Mouse (Mus musculus): ENCODE data around the gene Pim3. TPM values are rescaled to one million over a fixed set of nuclear protein-coding genes. Genes with fewer than 3 reads are reported as not detected.

The Pim3 gene
- polyA plus RNA-seq, 1 experiment, result 68.3 TPM

DNA sequence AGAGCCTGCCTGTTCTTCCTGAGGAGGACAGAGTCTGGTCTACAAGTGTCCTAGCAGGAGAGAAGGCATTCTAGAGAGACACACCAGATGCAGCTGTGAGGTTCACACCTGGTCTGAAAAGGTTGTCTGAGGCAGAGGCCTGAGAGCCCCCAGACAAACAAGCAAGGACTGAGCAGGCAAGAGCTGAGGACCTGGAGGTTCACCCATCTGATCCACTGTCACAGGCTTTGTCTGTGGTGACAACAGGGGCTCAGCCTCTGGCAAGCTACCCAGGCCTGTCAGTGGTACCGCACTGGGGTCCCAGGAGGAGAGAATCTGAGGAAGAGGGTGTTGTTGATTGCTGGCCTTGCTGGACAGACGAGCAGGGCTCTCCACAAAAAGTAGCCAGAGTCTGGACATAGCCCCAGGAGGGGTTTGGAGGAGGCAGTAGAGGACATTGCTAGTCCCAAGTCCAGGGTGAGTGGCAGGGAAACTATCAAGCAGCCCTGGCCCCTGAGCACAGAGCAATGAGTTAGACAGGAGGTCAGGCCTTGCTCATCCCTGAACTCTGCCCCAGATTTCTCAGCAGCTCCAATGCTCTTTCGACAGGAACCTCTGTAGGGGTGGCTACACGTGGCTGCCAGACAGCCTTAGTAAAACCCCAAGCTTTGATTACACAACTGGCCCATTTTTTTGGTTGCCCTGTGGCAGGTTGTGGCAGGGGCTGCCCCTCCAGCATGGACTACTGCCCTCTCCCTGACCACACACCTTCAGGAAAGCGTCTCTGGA lies 8.6 kb downstream of the Pim3 start:
- Histone ChIP-seq H3K27me3 (ENCODE audit: control insufficient read depth, insufficient read depth, insufficient read length) (no peaks in the 10 kb centered on the region), H3K36me3 (ENCODE audit: control insufficient read depth, insufficient read depth) (peaks cover 14% of the 10 kb centered on the region), H3K4me3 (ENCODE audit: insufficient read depth, poor library complexity, severe bottlenecking) (no peak overlapping the region), H3K79me3 (ENCODE audit: low read depth) (peaks cover 1% of the 10 kb centered on the region), H3K79me2 (ENCODE audit: control insufficient read depth, insufficient read depth) (peaks cover 13% of the 10 kb centered on the region), H3ac (ENCODE audit: control insufficient read depth, insufficient read length, low read depth) (no peak overlapping the region)
- no peak for TF ChIP-seq CTCF (IDR thresholded peaks at IDR 0.05; ENCODE audit: control insufficient read depth, insufficient read depth, insufficient read length)
- TF ChIP-seq MYOD1 (IDR thresholded peaks at IDR 0.05; ENCODE audit: control insufficient read depth, insufficient read length, low read depth), result no peak
- TF ChIP-seq FOSL1 (IDR thresholded peaks at IDR 0.05; ENCODE audit: insufficient read depth, low read length, poor library complexity, severe bottlenecking), result no peak
- TF ChIP-seq MYOG (IDR thresholded peaks at IDR 0.05; ENCODE audit: control insufficient read depth, extremely low read depth, insufficient read length), result no peak
- no peak for TF ChIP-seq CEBPB (IDR thresholded peaks at IDR 0.05; ENCODE audit: low read depth)
- TF ChIP-seq MAX (IDR thresholded peaks at IDR 0.05), result no peak
- TF ChIP-seq USF1 (IDR thresholded peaks at IDR 0.05; ENCODE audit: low read depth), result no peak

DNA sequence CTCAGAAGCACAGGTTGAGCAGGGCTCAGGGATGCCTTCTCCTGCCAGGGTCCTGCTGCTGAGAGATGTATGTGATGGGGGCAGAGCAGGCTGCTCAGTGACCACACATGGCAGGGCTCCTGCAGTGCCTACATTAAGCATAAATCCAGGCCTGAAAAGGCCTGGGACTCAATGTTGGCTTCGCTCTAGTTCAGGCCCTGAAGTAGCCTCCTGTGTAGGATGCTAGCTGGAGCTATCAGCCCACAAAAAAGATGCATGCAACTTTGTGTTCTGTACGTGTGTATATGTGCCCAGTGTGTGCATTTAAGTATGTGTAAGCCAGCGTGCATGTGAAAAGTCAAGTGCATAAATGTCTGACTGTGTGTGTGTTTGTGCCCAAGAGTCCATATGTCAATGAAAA lies 12.1 kb downstream of the Pim3 start:
- H3K36me3 ChIP-seq (ENCODE audit: control insufficient read depth, insufficient read depth), result no peaks in the 10 kb centered on the region
- no peak overlapping the region for H3ac ChIP-seq (ENCODE audit: control insufficient read depth, insufficient read length, low read depth)
- no peaks in the 10 kb centered on the region for H3K79me3 ChIP-seq (ENCODE audit: low read depth)
- H3K79me2 ChIP-seq (ENCODE audit: control insufficient read depth, insufficient read depth), result no peaks in the 10 kb centered on the region
- no peak overlapping the region for H3K4me3 ChIP-seq (ENCODE audit: insufficient read depth, poor library complexity, severe bottlenecking)
- H3K27me3 ChIP-seq (ENCODE audit: control insufficient read depth, insufficient read depth, insufficient read length), result no peaks in the 10 kb centered on the region
- no peak for TF ChIP-seq MYOD1 (IDR thresholded peaks at IDR 0.05; ENCODE audit: control insufficient read depth, insufficient read length, low read depth)
- no peak for TF ChIP-seq CEBPB (IDR thresholded peaks at IDR 0.05; ENCODE audit: low read depth)
- TF ChIP-seq USF1 (IDR thresholded peaks at IDR 0.05; ENCODE audit: low read depth), result no peak
- no peak for TF ChIP-seq FOSL1 (IDR thresholded peaks at IDR 0.05; ENCODE audit: insufficient read depth, low read length, poor library complexity, severe bottlenecking)
- TF ChIP-seq MAX (IDR thresholded peaks at IDR 0.05), result no peak
- no peak for TF ChIP-seq MYOG (IDR thresholded peaks at IDR 0.05; ENCODE audit: control insufficient read depth, extremely low read depth, insufficient read length)
- no peak for TF ChIP-seq CTCF (IDR thresholded peaks at IDR 0.05; ENCODE audit: control insufficient read depth, insufficient read depth, insufficient read length)

DNA sequence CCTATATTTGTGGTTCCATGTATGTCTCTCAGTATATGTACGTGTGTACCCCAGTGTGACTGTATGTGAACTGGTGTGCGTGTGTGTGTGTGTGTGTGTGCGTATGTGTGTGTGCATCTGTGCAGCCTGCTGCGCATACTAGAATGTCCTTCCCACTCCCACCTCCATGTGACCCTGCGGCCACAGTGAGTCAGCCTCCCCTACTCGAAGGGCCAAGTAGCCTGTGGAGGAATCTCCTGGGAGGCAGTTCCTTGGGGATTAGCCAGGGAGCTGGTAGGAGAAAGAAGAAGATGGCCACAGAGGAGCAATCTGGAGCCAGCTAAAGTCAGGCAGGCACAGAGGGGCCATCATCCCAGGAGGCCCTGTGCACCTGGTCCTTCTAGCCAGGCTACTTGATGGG lies 12.5 kb downstream of the Pim3 start:
- TF ChIP-seq USF1 (IDR thresholded peaks at IDR 0.05; ENCODE audit: low read depth), result peak; percentile 94
- TF ChIP-seq CEBPB (IDR thresholded peaks at IDR 0.05; ENCODE audit: low read depth), result no peak
- TF ChIP-seq MAX (IDR thresholded peaks at IDR 0.05), result peak; percentile 82
- no peaks in the 10 kb centered on the region for H3K27me3 ChIP-seq (ENCODE audit: control insufficient read depth, insufficient read depth, insufficient read length)
- no peaks in the 10 kb centered on the region for H3K79me3 ChIP-seq (ENCODE audit: low read depth)
- H3K79me2 ChIP-seq (ENCODE audit: control insufficient read depth, insufficient read depth), result no peaks in the 10 kb centered on the region
- H3K36me3 ChIP-seq (ENCODE audit: control insufficient read depth, insufficient read depth), result no peaks in the 10 kb centered on the region
- H3ac ChIP-seq (ENCODE audit: control insufficient read depth, insufficient read length, low read depth), result no peak overlapping the region
- H3K4me3 ChIP-seq (ENCODE audit: insufficient read depth, poor library complexity, severe bottlenecking), result no peak overlapping the region

DNA sequence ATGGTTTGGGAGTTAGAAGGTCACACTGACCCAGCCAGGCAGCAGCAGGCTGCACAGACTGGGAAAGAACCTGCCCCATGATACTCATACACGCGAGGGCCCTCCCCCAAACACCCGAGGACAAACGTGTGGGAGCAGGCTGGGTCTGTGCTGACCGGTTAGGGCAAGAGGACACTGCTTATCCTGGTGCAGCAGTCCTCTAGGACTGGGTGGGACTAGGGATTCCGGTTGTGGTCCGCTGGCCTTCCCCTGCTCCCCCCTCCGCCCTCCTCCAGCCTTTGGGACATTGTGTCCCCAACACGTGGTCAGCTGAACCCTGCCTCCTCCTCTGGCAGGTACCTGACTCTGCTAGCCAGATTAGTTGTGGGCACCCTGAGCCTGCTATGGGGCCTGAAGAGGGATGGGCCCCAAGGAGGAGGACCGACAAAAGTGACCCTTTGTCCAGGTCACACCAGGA lies 13.7 kb downstream of the Pim3 start:
- no peak overlapping the region for H3ac ChIP-seq (ENCODE audit: control insufficient read depth, insufficient read length, low read depth)
- H3K79me3 ChIP-seq (ENCODE audit: low read depth), result no peaks in the 10 kb centered on the region
- H3K36me3 ChIP-seq (ENCODE audit: control insufficient read depth, insufficient read depth), result no peaks in the 10 kb centered on the region
- H3K27me3 ChIP-seq (ENCODE audit: control insufficient read depth, insufficient read depth, insufficient read length), result no peaks in the 10 kb centered on the region
- H3K79me2 ChIP-seq (ENCODE audit: control insufficient read depth, insufficient read depth), result no peaks in the 10 kb centered on the region
- no peak for TF ChIP-seq CEBPB (IDR thresholded peaks at IDR 0.05; ENCODE audit: low read depth)
- TF ChIP-seq USF1 (IDR thresholded peaks at IDR 0.05; ENCODE audit: low read depth), result no peak
- no peak for TF ChIP-seq MYOD1 (IDR thresholded peaks at IDR 0.05; ENCODE audit: control insufficient read depth, insufficient read length, low read depth)
- no peak for TF ChIP-seq FOSL1 (IDR thresholded peaks at IDR 0.05; ENCODE audit: insufficient read depth, low read length, poor library complexity, severe bottlenecking)
- no peak for TF ChIP-seq MYOG (IDR thresholded peaks at IDR 0.05; ENCODE audit: control insufficient read depth, extremely low read depth, insufficient read length)
- no peak for TF ChIP-seq MAX (IDR thresholded peaks at IDR 0.05)
- no peak for TF ChIP-seq CTCF (IDR thresholded peaks at IDR 0.05; ENCODE audit: control insufficient read depth, insufficient read depth, insufficient read length)
- no peak overlapping the region for H3K4me3 ChIP-seq (ENCODE audit: insufficient read depth, poor library complexity, severe bottlenecking)

DNA sequence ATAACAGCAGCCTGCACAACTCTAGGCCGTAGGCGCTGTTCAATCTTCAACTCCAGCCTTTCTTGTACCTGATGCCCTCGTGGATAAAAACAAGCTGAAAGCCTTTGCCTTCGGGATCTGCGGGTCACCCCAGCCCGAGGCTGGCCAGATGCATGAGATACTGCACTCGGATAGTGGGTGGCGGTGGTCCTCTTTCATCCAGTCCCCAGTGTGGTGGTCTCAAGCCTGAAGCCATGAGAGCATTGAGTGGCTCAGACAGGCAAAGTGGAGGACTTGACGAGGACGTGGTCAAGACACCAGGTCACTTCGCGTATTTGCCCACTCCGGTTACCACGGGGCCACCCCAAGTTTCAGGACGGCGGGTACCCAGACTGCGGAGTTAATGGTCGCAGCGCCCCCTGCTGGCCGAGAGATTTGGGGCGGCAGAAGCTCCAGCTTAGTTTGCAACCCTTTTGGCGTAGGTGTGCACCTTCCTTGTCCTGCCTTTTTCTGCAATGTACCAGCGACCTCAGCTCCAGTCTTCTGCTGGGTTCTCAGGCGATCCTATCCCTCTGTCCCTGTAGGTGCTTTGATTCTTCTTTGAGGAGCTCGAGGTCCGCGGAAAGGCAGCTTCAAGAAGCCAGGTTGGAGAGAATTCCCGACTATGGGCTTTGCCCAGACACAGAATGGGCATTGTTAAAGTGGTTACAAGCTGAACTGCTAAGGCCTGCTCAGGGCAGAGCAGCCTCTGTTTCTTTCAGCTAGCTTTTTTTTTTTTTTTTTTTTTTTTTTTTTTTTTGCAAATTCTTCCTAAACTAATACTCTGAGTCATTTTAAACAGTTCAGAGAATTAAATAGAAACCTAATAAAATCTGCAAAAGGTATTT lies 14.4 kb downstream of the Pim3 start:
- Histone ChIP-seq H3K79me3 (ENCODE audit: low read depth) (no peaks in the 10 kb centered on the region), H3ac (ENCODE audit: control insufficient read depth, insufficient read length, low read depth) (no peak overlapping the region), H3K79me2 (ENCODE audit: control insufficient read depth, insufficient read depth) (no peaks in the 10 kb centered on the region), H3K27me3 (ENCODE audit: control insufficient read depth, insufficient read depth, insufficient read length) (peaks cover 3% of the 10 kb centered on the region), H3K4me3 (ENCODE audit: insufficient read depth, poor library complexity, severe bottlenecking) (no peak overlapping the region), H3K36me3 (ENCODE audit: control insufficient read depth, insufficient read depth) (no peaks in the 10 kb centered on the region)
- no peak for TF ChIP-seq MAX (IDR thresholded peaks at IDR 0.05)
- no peak for TF ChIP-seq MYOD1 (IDR thresholded peaks at IDR 0.05; ENCODE audit: control insufficient read depth, insufficient read length, low read depth)
- TF ChIP-seq CEBPB (IDR thresholded peaks at IDR 0.05; ENCODE audit: low read depth), result no peak
- TF ChIP-seq CTCF (IDR thresholded peaks at IDR 0.05; ENCODE audit: control insufficient read depth, insufficient read depth, insufficient read length), result peak; percentile 96
- TF ChIP-seq USF1 (IDR thresholded peaks at IDR 0.05; ENCODE audit: low read depth), result no peak

All from C2C12 (cell line).